Mouse (Mus musculus) CH12.LX (cell line): ENCODE measurements at regions not wholly inside any gene's neighbourhood (a gene's known extent, or its start where the extent isn't known, plus 50 kb on each side); places are given as distances from the start of the nearest gene placed in this dataset.

ENCODE experiments used
- DNase-seq: peaks from one replicate; pipeline ENCODE4 v3.0.0-alpha.2; 2013; ENCODE audit errors: extremely low read depth
- H3K27ac ChIP-seq: 2 replicates; pipeline ENCODE4 v1.5.1; 2012; ENCODE audit warnings: low read depth, mild to moderate bottlenecking, control low read depth, moderate library complexity; ENCODE audit not compliant: insufficient read depth
- H3K27me3 ChIP-seq: replicated peaks from 2 replicates; pipeline ENCODE3; 2012; ENCODE audit warnings: inconsistent platforms
- H3K36me3 ChIP-seq, 2 experiments: replicated peaks in 1 of 2; 2 replicates each; pipeline versions ENCODE3 to v1.6.1; 2012; ENCODE audit warnings: inconsistent platforms in 1 of 2, low read length in 1 of 2, mild to moderate bottlenecking in 1 of 2, mixed read lengths in 1 of 2, moderate library complexity in 1 of 2; ENCODE audit not compliant: control insufficient read depth in 1 of 2, insufficient read depth in 1 of 2
- H3K4me1 ChIP-seq, 2 experiments: 2 replicates each; pipeline ENCODE4 v1.6.1; 2012; ENCODE audit warnings: inconsistent platforms in 1 of 2, moderate library complexity in 1 of 2; ENCODE audit not compliant: insufficient read depth in 2 of 2, control insufficient read depth in 1 of 2
- H3K4me2 ChIP-seq: 2 replicates; pipeline ENCODE4 v1.6.1; 2012; ENCODE audit warnings: low read depth, mild to moderate bottlenecking, control low read depth; ENCODE audit not compliant: poor library complexity, insufficient read depth, severe bottlenecking
- H3K4me3 ChIP-seq, 3 experiments: fragments of 150-350 bp in 1 of 3; sonication (generic) in 1 of 3; replicated peaks in 1 of 3; 2 replicates each; pipeline versions ENCODE3 to v1.5.1; 2011 to 2012; ENCODE audit warnings: low read depth in 2 of 3, low read length in 2 of 3, mild to moderate bottlenecking in 2 of 3, moderate library complexity in 2 of 3, control low read depth in 1 of 3, improper control_type of control experiment in 1 of 3, inconsistent platforms in 1 of 3, mixed read lengths in 1 of 3; ENCODE audit not compliant: poor library complexity in 1 of 3
- H3K79me2 ChIP-seq: replicated peaks from 2 replicates; pipeline ENCODE4 v1.6.1; 2012; ENCODE audit warnings: mild to moderate bottlenecking, moderate library complexity; ENCODE audit not compliant: control insufficient read depth, poor library complexity, insufficient read depth, severe bottlenecking; ENCODE audit errors: extremely low read depth
- H3K9ac ChIP-seq: 2 replicates; pipeline ENCODE4 v1.6.1; 2012; ENCODE audit warnings: low read depth, mild to moderate bottlenecking, control low read depth, moderate library complexity; ENCODE audit not compliant: insufficient read depth
- H3K9me3 ChIP-seq: replicated peaks from 2 replicates; pipeline ENCODE3; 2012; ENCODE audit warnings: low read length, inconsistent platforms, mixed read lengths
- CHD1 ChIP-seq: IDR thresholded peaks from 2 replicates; pipeline ENCODE4 v1.6.1; 2012; ENCODE audit warnings: low read depth, low read length, improper control_type of control experiment, inconsistent platforms
- EP300 ChIP-seq: IDR thresholded peaks from 2 replicates; pipeline ENCODE4 v1.6.1; 2011; ENCODE audit warnings: low read length, improper control_type of control experiment
- HCFC1 ChIP-seq: IDR thresholded peaks from 2 replicates; pipeline ENCODE4 v1.6.1; 2012; ENCODE audit warnings: low read depth, mild to moderate bottlenecking, inconsistent platforms, low read length, improper control_type of control experiment
- MAFK ChIP-seq: IDR thresholded peaks from 2 replicates; pipeline ENCODE4 v1.6.1; 2011; ENCODE audit warnings: low read length, improper control_type of control experiment; ENCODE audit not compliant: insufficient replicate concordance
- MAX ChIP-seq: IDR thresholded peaks from 2 replicates; pipeline ENCODE4 v1.6.1; 2011; ENCODE audit warnings: low read length, improper control_type of control experiment
- MEF2A ChIP-seq: IDR thresholded peaks from 2 replicates; pipeline ENCODE4 v1.6.1; 2014; ENCODE audit warnings: low read depth, mild to moderate bottlenecking, inconsistent platforms, low read length, improper control_type of control experiment, borderline replicate concordance
- NELFE ChIP-seq: IDR thresholded peaks from 2 replicates; pipeline ENCODE4 v1.6.1; 2011; ENCODE audit warnings: low read depth, low read length, improper control_type of control experiment
- POLR2A ChIP-seq: IDR thresholded peaks from 2 replicates; pipeline ENCODE4 v1.6.1; 2011; ENCODE audit warnings: low read depth, mild to moderate bottlenecking, improper control_type of control experiment, low read length
- RCOR1 ChIP-seq: conservative IDR thresholded peaks from 2 replicates; pipeline ENCODE4 v1.6.1; 2012; ENCODE audit warnings: low read depth, mild to moderate bottlenecking, inconsistent platforms, low read length, improper control_type of control experiment
- TBP ChIP-seq: conservative IDR thresholded peaks from 2 replicates; pipeline ENCODE4 v1.6.1; 2011; ENCODE audit warnings: low read depth, low read length, improper control_type of control experiment
- ZKSCAN1 ChIP-seq: IDR thresholded peaks from 2 replicates; pipeline ENCODE4 v1.6.1; 2012; ENCODE audit warnings: low read depth, inconsistent platforms, low read length, improper control_type of control experiment, borderline replicate concordance
- ZNF384 ChIP-seq: IDR thresholded peaks from 2 replicates; pipeline ENCODE4 v1.6.1; 2012; ENCODE audit warnings: low read depth, low read length, improper control_type of control experiment, inconsistent platforms
- dilution Hi-C: fragments of 300-500 bp; cut with MboI; formaldehyde crosslinking; loops from 2 replicates; pipeline ENCODE4 v1.14.3; 2020; ENCODE audit warnings: low sequenced_read_pairs; ENCODE audit not compliant: extremely low pct_unique_long_range_greater_than_20kb, extremely low pct_ligation_motif_present
- in situ Hi-C: fragments of 300-500 bp; cut with MboI; formaldehyde crosslinking; loops from 3 replicates; pipeline ENCODE4 v1.14.3; 2019; ENCODE audit warnings: low sequenced_read_pairs, low pct_ligation_motif_present, low pct_unique_long_range_greater_than_20kb, mixed read lengths

- H3K27ac ChIP-seq: no peak overlapping the region
- H3K4me3 ChIP-seq: no peak overlapping the region
- H3K4me1 ChIP-seq: no peaks in the 10 kb centered on the region
- DNase-seq: no peak
- no peaks in the 10 kb centered on the region for H3K36me3 ChIP-seq
- in situ Hi-C loops: no loop called here
- no peak overlapping the region for H3K4me2 ChIP-seq
- TF ChIP-seq MAFK: no peak
- H3K9me3 ChIP-seq: peaks cover 71% of the 10 kb centered on the region
- no peaks in the 10 kb centered on the region for H3K27me3 ChIP-seq
- H3K79me2 ChIP-seq: no peaks in the 10 kb centered on the region
- dilution Hi-C loops: no loop called here
- no peak overlapping the region for H3K9ac ChIP-seq
These were observed 308.8 kb upstream of the Sox9 start for GRCm38 (mm10) chr11:112473237-112473636.

GRCm38 (mm10) chr11:112473681-112474080 lies 308.3 kb upstream of the Sox9 start:
- in situ Hi-C loops: no loop called here
- DNase-seq: no peak
- Histone ChIP-seq H3K4me2 (no peak overlapping the region), H3K79me2 (no peaks in the 10 kb centered on the region), H3K4me3 (no peak overlapping the region), H3K9me3 (peaks cover 71% of the 10 kb centered on the region), H3K9ac (no peak overlapping the region), H3K4me1 (no peaks in the 10 kb centered on the region), H3K27ac (no peak overlapping the region), H3K27me3 (no peaks in the 10 kb centered on the region), H3K36me3 (no peaks in the 10 kb centered on the region)
- dilution Hi-C loops: no loop called here
- TF ChIP-seq EP300: no peak
- no peak for TF ChIP-seq MAX
- no peak for TF ChIP-seq HCFC1
- TF ChIP-seq RCOR1: no peak
- no peak for TF ChIP-seq TBP
- no peak for TF ChIP-seq NELFE
- TF ChIP-seq CHD1: no peak
- no peak for TF ChIP-seq ZNF384
- no peak for TF ChIP-seq MEF2A

GRCm38 (mm10) chr11:112480360-112480759 lies 301.7 kb upstream of the Sox9 start:
- DNase-seq: no peak
- dilution Hi-C loops: no loop called here
- H3K27ac ChIP-seq: no peak overlapping the region
- no peaks in the 10 kb centered on the region for H3K36me3 ChIP-seq
- H3K27me3 ChIP-seq: no peaks in the 10 kb centered on the region
- in situ Hi-C loops: no loop called here
- no peaks in the 10 kb centered on the region for H3K4me1 ChIP-seq
- H3K4me3 ChIP-seq: no peak overlapping the region
- TF ChIP-seq POLR2A: no peak
- no peak for TF ChIP-seq ZKSCAN1
- no peak for TF ChIP-seq ZNF384
- TF ChIP-seq NELFE: no peak
- TF ChIP-seq, all 38 proteins: peak for 0
- Histone ChIP-seq H3K9ac (no peak overlapping the region), H3K79me2 (no peaks in the 10 kb centered on the region), H3K9me3 (peaks cover 75% of the 10 kb centered on the region), H3K4me2 (no peak overlapping the region)
